Mouse (Mus musculus) intestine, embryonic 16.5 days (tissue): ENCODE measurements around the gene Cass4. TPM values are rescaled to one million over a fixed set of nuclear protein-coding genes. Genes with fewer than 3 reads are reported as not detected.

Experiments used
- ATAC-seq: fragments of 200-750 bp; cut with Nextera tagmentation; 2 replicates; pipeline ENCODE4 v1.8.0; 2017; ENCODE audit warnings: moderate TSS enrichment, moderate library complexity
- H3K27ac ChIP-seq: fragments of 300-500 bp; sonication (generic); 2 replicates; pipeline ENCODE4 v1.5.1; 2014; ENCODE audit warnings: mild to moderate bottlenecking, low read length
- H3K27me3 ChIP-seq: fragments of 300-500 bp; sonication (generic); replicated peaks from 2 replicates; pipeline ENCODE4 v1.6.1; 2014; ENCODE audit warnings: low read length, control low read depth, mixed read lengths; ENCODE audit not compliant: control insufficient read depth, insufficient read depth
- H3K36me3 ChIP-seq: fragments of 300-500 bp; sonication (generic); 2 replicates; pipeline ENCODE4 v1.6.1; 2014; ENCODE audit warnings: low read length, control low read depth; ENCODE audit not compliant: control insufficient read depth, insufficient read depth
- H3K4me1 ChIP-seq: fragments of 300-500 bp; sonication (generic); 2 replicates; pipeline ENCODE4 v1.6.1; 2014; ENCODE audit warnings: low read length, control low read depth, mixed read lengths; ENCODE audit not compliant: control insufficient read depth, insufficient read depth
- H3K4me2 ChIP-seq: fragments of 300-500 bp; sonication (generic); 2 replicates; pipeline ENCODE4 v1.6.1; 2014; ENCODE audit warnings: low read depth, low read length, control low read depth
- H3K4me3 ChIP-seq: fragments of 300-500 bp; sonication (generic); 2 replicates; pipeline ENCODE4 v1.5.1; 2014; ENCODE audit warnings: mild to moderate bottlenecking, low read length
- H3K9ac ChIP-seq: fragments of 300-500 bp; sonication (generic); 2 replicates; pipeline ENCODE4 v1.6.1; 2014; ENCODE audit warnings: low read depth, low read length
- H3K9me3 ChIP-seq: fragments of 300-500 bp; sonication (generic); 2 replicates; pipeline ENCODE4 v1.6.1; 2016; ENCODE audit warnings: low read length, control low read depth; ENCODE audit not compliant: control insufficient read depth
- WGBS: fragments of 180-500 bp; shearing (Covaris S2); extraction: QIAGEN DNeasy Blood & Tissue Kit; methylation state at CpG from one replicate; pipeline ENCODE4 v1.1.7; 2014; 5-methylcytosine and 5-hydroxymethylcytosine counted together
- polyA plus RNA-seq: library from polyadenylated mRNA; unstranded; fragments of >200 nt; fragmentation: Nextera tagmentation; extraction: Ambion mirVana; gene quantifications from 2 replicates; pipeline ENCODE4 v1.2.1, GENCODE M21; 2015

Gene Cass4
- polyA plus RNA-seq, 1 experiment from 2014 or later, result 0.17 TPM

DNA sequence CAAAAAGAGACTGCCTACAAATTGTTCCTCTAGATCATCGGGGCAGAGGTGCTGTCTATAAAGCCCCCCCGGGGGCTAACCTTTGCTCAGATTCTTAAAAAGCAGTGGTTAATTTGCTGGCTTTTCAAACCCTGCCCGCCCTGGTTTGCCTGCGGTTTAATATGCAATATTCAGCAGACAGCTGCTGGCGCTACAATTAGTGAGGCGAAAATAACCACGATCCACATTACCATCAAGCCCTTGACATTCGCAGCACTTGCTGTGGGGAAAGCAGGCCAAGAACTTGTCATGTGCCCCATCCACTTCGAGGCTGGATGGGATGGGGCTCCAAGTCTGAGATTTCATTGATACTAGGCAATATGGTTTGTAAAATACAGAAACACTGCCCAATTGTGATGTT is 40.4 kb upstream of the Cass4 start:
- Histone ChIP-seq H3K9me3 (no peaks in the 10 kb centered on the region), H3K27ac (no peak overlapping the region), H3K4me2 (no peak overlapping the region), H3K27me3 (no peaks in the 10 kb centered on the region), H3K4me1 (peaks cover 7% of the 10 kb centered on the region), H3K9ac (no peak overlapping the region), H3K36me3 (peaks cover 17% of the 10 kb centered on the region), H3K4me3 (no peak overlapping the region)
- WGBS, result 77% methylated on average over 9 of the region's 9 CpGs
- ATAC-seq, result no peak

DNA sequence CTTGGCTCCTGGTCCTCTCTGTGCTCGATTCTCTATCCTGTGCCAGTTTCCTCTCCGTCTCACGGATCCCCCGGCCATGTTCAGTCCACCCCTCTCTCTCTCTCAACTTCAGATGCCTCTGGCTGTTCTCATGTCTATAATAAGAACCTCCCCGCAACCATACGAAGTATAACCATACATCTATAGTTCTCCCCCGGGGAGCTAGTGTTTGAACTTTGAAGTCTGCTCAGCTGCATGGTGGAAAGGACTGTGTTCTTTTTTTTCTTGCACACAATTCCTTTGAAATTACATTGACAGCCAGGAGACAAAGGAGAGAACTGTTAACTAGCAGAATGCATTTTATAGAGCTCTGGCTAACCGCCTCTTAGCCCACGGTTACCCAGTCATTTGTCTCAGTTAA is 38.8 kb upstream of the Cass4 start:
- Histone ChIP-seq H3K4me1 (no peaks in the 10 kb centered on the region), H3K9me3 (no peaks in the 10 kb centered on the region), H3K27ac (no peak overlapping the region), H3K36me3 (peaks cover 25% of the 10 kb centered on the region), H3K9ac (no peak overlapping the region), H3K4me2 (no peak overlapping the region), H3K4me3 (no peak overlapping the region), H3K27me3 (no peaks in the 10 kb centered on the region)
- WGBS, result 77% methylated on average over 9 of the region's 9 CpGs
- ATAC-seq, result no peak

DNA sequence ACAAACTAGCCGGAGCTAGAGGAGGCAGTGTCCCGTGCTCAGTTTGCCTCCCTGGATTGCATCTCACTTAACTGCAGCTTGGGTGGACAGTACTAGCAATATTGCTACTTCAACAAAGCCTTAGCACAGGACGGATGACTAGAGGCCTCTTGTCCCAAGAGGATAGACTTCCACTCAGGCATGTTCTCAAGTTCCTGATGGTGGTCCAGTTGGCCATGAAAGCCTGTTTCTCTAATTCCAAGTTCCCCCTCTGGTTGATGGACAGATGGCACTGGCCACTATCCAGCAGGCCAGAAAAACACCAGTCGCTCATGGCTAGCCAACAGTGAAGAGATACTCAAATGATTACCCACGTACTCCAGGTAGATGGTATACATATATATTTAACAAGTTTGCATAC is 37.8 kb upstream of the Cass4 start:
- no peaks in the 10 kb centered on the region for H3K4me1 ChIP-seq
- peaks cover 29% of the 10 kb centered on the region for H3K36me3 ChIP-seq
- H3K9me3 ChIP-seq, result no peaks in the 10 kb centered on the region
- no peak overlapping the region for H3K4me3 ChIP-seq
- no peak overlapping the region for H3K27ac ChIP-seq
- H3K4me2 ChIP-seq, result no peak overlapping the region
- no peak for ATAC-seq
- WGBS, result 84% methylated on average over 5 of the region's 5 CpGs
- H3K9ac ChIP-seq, result no peak overlapping the region
- no peaks in the 10 kb centered on the region for H3K27me3 ChIP-seq

- no peaks in the 10 kb centered on the region for H3K27me3 ChIP-seq
- WGBS, result 89% methylated on average over 7 of the region's 7 CpGs
- H3K9ac ChIP-seq, result no peak overlapping the region
- H3K9me3 ChIP-seq, result no peaks in the 10 kb centered on the region
- no peak overlapping the region for H3K4me2 ChIP-seq
- peaks cover 2% of the 10 kb centered on the region for H3K4me1 ChIP-seq
- ATAC-seq, result no peak
- peaks cover 42% of the 10 kb centered on the region for H3K36me3 ChIP-seq
- H3K4me3 ChIP-seq, result no peak overlapping the region
- no peak overlapping the region for H3K27ac ChIP-seq
These were observed 30.4 kb upstream of the Cass4 start for GRCm38 (mm10) chr2:172363176-172363575.

DNA sequence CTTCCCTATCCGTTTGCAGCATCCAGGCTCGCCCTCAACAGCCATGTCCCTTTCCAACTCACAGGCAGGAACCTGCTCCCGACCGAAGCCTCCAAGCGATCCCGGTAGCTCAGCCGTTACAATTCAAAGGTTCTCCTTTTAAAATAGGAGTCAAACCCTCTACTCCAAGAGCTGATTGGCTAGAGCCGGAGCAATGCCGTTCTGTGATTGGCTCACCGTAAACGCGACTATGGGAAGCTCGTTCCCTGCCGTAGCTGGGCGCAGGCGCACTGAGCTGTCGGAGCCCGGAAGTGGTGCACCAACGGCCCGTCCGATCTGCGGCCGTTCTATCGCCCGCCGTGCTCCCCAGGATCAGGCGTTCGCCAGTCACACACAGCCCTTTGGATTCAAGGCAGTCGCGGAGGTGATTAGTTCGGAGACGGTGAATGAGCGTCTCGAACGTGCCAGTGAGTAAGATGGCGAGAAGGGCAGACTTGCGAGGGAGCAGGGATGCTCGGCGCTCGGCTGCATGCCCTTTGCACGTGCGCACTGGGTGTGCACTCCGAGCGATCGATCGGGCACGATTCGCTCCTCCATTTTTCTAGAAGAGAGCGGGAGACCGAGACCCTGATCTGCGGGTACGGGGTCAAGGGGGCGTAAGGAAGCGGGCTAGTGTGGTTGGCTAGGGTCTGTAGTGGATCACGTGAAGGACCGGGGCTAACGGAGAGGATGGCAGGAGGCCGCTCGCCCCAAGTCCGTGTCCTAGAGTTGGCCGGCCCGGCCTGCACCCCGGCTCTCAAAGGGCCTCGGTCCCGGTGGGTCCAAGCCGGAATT is 23.0 kb upstream of the Cass4 start, which contains the start of the genes Aurka and Cstf1:
TSS of gene Aurka (minus strand) at position 125 of the 813 bp plus-strand sequence.
TSS of gene Cstf1 (plus strand) at position 271 of the 813 bp plus-strand sequence.
- Histone ChIP-seq H3K27me3 (no peaks in the 10 kb centered on the region), H3K9me3 (no peaks in the 10 kb centered on the region), H3K4me1 (peaks cover 22% of the 10 kb centered on the region), H3K4me3 (peak within 1 kb of the TSS; percentile 98), H3K9ac (peak within 1 kb of the TSS; percentile 98), H3K36me3 (peaks cover 19% of the 10 kb centered on the region; the same call in 1 of the 2 replicates), H3K4me2 (peak within 1 kb of the TSS; percentile 79), H3K27ac (peak within 1 kb of the TSS; percentile 77)
- peak; percentile 99 for ATAC-seq
- WGBS, result under 1% methylated on average over 66 of the region's 66 CpGs

- H3K36me3 ChIP-seq, result peaks cover 22% of the 10 kb centered on the region; the same call in 1 of the 2 replicates
- H3K9ac ChIP-seq, result peak overlapping the region; percentile 98
- peak overlapping the region; percentile 98 for H3K4me3 ChIP-seq
- peak overlapping the region; percentile 77 for H3K27ac ChIP-seq
- peak; percentile 1; the same call in 1 of the 2 replicates for ATAC-seq
- H3K4me2 ChIP-seq, result peak overlapping the region; percentile 74
- H3K27me3 ChIP-seq, result no peaks in the 10 kb centered on the region
- 0% methylated on average over 11 of the region's 11 CpGs for WGBS
- H3K4me1 ChIP-seq, result peaks cover 22% of the 10 kb centered on the region
- H3K9me3 ChIP-seq, result no peaks in the 10 kb centered on the region
These were observed 22.3 kb upstream of the Cass4 start for GRCm38 (mm10) chr2:172371258-172371657.

DNA sequence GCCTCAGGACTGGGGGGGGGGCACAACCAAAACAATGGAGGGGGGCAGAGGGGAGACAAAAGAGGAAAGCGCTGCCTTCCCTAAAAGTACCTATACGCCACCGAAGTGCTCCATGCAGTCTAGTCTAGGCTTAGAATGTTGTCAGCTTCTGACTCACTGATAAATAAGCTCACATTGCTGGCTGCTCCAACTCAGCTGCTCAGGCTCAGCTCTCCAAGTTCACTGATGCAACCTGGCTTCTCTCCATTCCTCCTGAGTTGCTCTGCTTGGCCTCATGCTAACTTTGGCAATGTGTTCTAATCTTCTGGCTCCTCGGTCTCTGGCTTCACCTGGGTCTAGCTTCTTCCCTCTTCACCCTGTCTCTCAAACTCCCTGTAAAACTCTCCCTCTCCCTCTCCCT is 17.0 kb upstream of the Cass4 start:
- no peaks in the 10 kb centered on the region for H3K27me3 ChIP-seq
- H3K9me3 ChIP-seq, result no peaks in the 10 kb centered on the region
- H3K4me3 ChIP-seq, result no peak overlapping the region
- no peak overlapping the region for H3K4me2 ChIP-seq
- no peak for ATAC-seq
- no peak overlapping the region for H3K27ac ChIP-seq
- 87% methylated on average over 4 of the region's 4 CpGs for WGBS
- H3K4me1 ChIP-seq, result peaks cover 6% of the 10 kb centered on the region
- H3K36me3 ChIP-seq, result peaks cover 41% of the 10 kb centered on the region
- H3K9ac ChIP-seq, result no peak overlapping the region

DNA sequence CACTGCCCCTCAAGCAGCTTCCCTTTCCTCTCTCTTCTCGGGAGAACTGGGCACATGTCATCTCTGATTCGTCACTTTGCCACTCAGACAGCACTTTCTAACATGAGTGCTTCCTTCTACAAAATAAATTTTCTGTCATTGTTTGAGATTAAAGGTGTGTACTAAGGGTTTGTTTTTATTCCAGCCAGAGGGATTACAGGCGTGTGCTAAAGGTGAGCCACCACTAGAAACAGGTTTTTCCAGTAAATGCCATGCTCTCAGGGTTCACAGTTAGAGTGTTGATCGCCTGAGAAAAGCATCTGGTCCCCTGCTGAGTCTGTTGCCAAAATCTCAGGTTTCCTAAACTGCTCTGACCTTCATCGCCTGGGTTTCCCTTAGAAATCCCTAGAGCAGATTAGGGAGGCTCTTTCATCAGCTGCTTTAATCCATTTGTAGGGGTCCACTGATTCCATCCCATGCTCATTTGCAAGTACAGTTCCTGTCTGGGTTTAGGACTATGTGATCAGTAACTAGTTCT is 16.5 kb upstream of the Cass4 start:
- Histone ChIP-seq H3K4me1 (peaks cover under 1% of the 10 kb centered on the region; the same call in 1 of the 2 replicates), H3K9ac (no peak overlapping the region), H3K27ac (no peak overlapping the region), H3K4me2 (no peak overlapping the region), H3K4me3 (no peak overlapping the region), H3K36me3 (peaks cover 46% of the 10 kb centered on the region), H3K9me3 (no peaks in the 10 kb centered on the region), H3K27me3 (no peaks in the 10 kb centered on the region)
- no peak for ATAC-seq
- 62% methylated on average over 5 of the region's 5 CpGs for WGBS

GRCm38 (mm10) chr2:172378332-172378731 is 15.3 kb upstream of the Cass4 start:
- 0 out of 2 replicates have a peak, but pooled peaks have one; percentile 40 for ATAC-seq
- Histone ChIP-seq H3K36me3 (peaks cover 47% of the 10 kb centered on the region), H3K4me2 (no peak overlapping the region), H3K27me3 (no peaks in the 10 kb centered on the region), H3K9ac (no peak overlapping the region), H3K27ac (no peak overlapping the region), H3K4me3 (no peak overlapping the region), H3K9me3 (no peaks in the 10 kb centered on the region), H3K4me1 (no peaks in the 10 kb centered on the region)
- 73% methylated on average over 7 of the region's 7 CpGs for WGBS
